Mouse (Mus musculus) stomach, postnatal 0 days (tissue): Measurements from ENCODE around the gene Plcb1. TPM values are rescaled to one million over a fixed set of nuclear protein-coding genes. Genes with fewer than 3 reads are reported as not detected.
A peak's percentile ranks its signal among the peaks of the same experiment; 100 is the strongest.

Source experiments
- ATAC-seq: fragments of 200-750 bp; cut with Nextera tagmentation; 2 replicates; pipeline ENCODE4 v1.8.0; 2017; ENCODE audit not compliant: low FRiP score, low TSS enrichment
- DNase-seq: peaks from one replicate; pipeline ENCODE4 v3.0.0-alpha.2; 2016; ENCODE audit warnings: low spot score
- H3K27ac ChIP-seq: fragments of 300-500 bp; sonication (generic); replicated peaks from 2 replicates; pipeline ENCODE4 v1.5.1; 2014; ENCODE audit warnings: mild to moderate bottlenecking, control low read depth
- H3K27me3 ChIP-seq: fragments of 300-500 bp; sonication (generic); 2 replicates; pipeline ENCODE4 v1.6.1; 2014; ENCODE audit warnings: low read length; ENCODE audit not compliant: control insufficient read depth, insufficient read depth
- H3K36me3 ChIP-seq: fragments of 300-500 bp; sonication (generic); 2 replicates; pipeline ENCODE4 v1.6.1; 2014; ENCODE audit warnings: low read length, mixed read lengths; ENCODE audit not compliant: control insufficient read depth, insufficient read depth
- H3K4me1 ChIP-seq: fragments of 300-500 bp; sonication (generic); replicated peaks from 2 replicates; pipeline ENCODE4 v1.6.1; 2014; ENCODE audit warnings: antibody characterized with exemption; ENCODE audit not compliant: control insufficient read depth, insufficient read depth
- H3K4me2 ChIP-seq: fragments of 300-500 bp; sonication (generic); replicated peaks from 2 replicates; pipeline ENCODE4 v1.6.1; 2014; ENCODE audit warnings: low read depth, mild to moderate bottlenecking, control low read depth, moderate library complexity
- H3K4me3 ChIP-seq: fragments of 300-500 bp; sonication (generic); 2 replicates; pipeline ENCODE4 v1.5.1; 2014; ENCODE audit warnings: low read depth, low read length, control low read depth
- H3K9ac ChIP-seq: fragments of 300-500 bp; sonication (generic); 2 replicates; pipeline ENCODE4 v1.6.1; 2014; ENCODE audit warnings: mild to moderate bottlenecking, low read length, control low read depth, mixed read lengths
- H3K9me3 ChIP-seq: fragments of 300-500 bp; sonication (generic); 2 replicates; pipeline ENCODE4 v1.6.1; 2016; ENCODE audit warnings: low read length; ENCODE audit not compliant: control insufficient read depth
- CTCF ChIP-seq: IDR thresholded peaks from 2 replicates; pipeline ENCODE4 v1.5.1; 2016; ENCODE audit warnings: antibody characterized with exemption, low read depth, mild to moderate bottlenecking, moderate library complexity
- EP300 ChIP-seq: optimal IDR thresholded peaks from 2 replicates; pipeline ENCODE3; 2016; ENCODE audit warnings: antibody characterized with exemption
- WGBS: fragments of 180-500 bp; shearing (Covaris S2); extraction: QIAGEN DNeasy Blood & Tissue Kit; methylation state at CpG from one replicate; pipeline ENCODE4 v1.1.7; 2014; 5-methylcytosine and 5-hydroxymethylcytosine counted together
- polyA plus RNA-seq: library from polyadenylated mRNA; unstranded; fragments of >200 nt; fragmentation: Nextera tagmentation; extraction: Ambion mirVana; gene quantifications from 2 replicates; pipeline ENCODE4 v1.2.1, GENCODE M21; 2015

Plcb1 gene
- polyA plus RNA-seq, 1 experiment from 2014 or later, result 7.0 TPM

GRCm38 (mm10) chr2:135396375-135396774 lies 610.5 kb downstream of the Plcb1 start:
- Histone ChIP-seq H3K4me3 (no peak overlapping the region), H3K9me3 (no peaks in the 10 kb centered on the region), H3K9ac (no peak overlapping the region), H3K36me3 (no peaks in the 10 kb centered on the region), H3K27me3 (no peaks in the 10 kb centered on the region), H3K27ac (no peak overlapping the region), H3K4me2 (no peak overlapping the region), H3K4me1 (no peaks in the 10 kb centered on the region)
- 76% methylated on average over 3 of the region's 3 CpGs for WGBS
- DNase-seq, result no peak
- TF ChIP-seq CTCF (no peak), EP300 (no peak)
- ATAC-seq, result no peak

GRCm38 (mm10) chr2:135397970-135398369 lies 612.1 kb downstream of the Plcb1 start:
- Histone ChIP-seq H3K4me3 (no peak overlapping the region), H3K27me3 (no peaks in the 10 kb centered on the region), H3K9ac (no peak overlapping the region), H3K27ac (no peak overlapping the region), H3K9me3 (no peaks in the 10 kb centered on the region), H3K36me3 (no peaks in the 10 kb centered on the region), H3K4me1 (no peaks in the 10 kb centered on the region), H3K4me2 (no peak overlapping the region)
- no peak for ATAC-seq
- no peak for TF ChIP-seq EP300
- no peak for DNase-seq
- 75% methylated on average over 2 of the region's 2 CpGs for WGBS

GRCm38 (mm10) chr2:135399760-135400159 lies 613.9 kb downstream of the Plcb1 start:
- Histone ChIP-seq H3K36me3 (no peaks in the 10 kb centered on the region), H3K4me2 (no peak overlapping the region), H3K4me3 (no peak overlapping the region), H3K4me1 (no peaks in the 10 kb centered on the region), H3K27me3 (no peaks in the 10 kb centered on the region), H3K9me3 (no peaks in the 10 kb centered on the region), H3K9ac (no peak overlapping the region), H3K27ac (no peak overlapping the region)
- DNase-seq, result no peak
- WGBS, result 83% methylated on average over 6 of the region's 6 CpGs
- ATAC-seq, result no peak
- TF ChIP-seq EP300 (no peak), CTCF (no peak)

- H3K27ac ChIP-seq, result no peak overlapping the region
- ATAC-seq, result no peak
- TF ChIP-seq CTCF (no peak), EP300 (no peak)
These were observed 617.0 kb downstream of the Plcb1 start for GRCm38 (mm10) chr2:135402916-135403315.

GRCm38 (mm10) chr2:135403344-135403743 lies 617.5 kb downstream of the Plcb1 start:
- no peak for ATAC-seq
- no peaks in the 10 kb centered on the region for H3K27me3 ChIP-seq
- no peak overlapping the region for H3K9ac ChIP-seq
- H3K4me3 ChIP-seq, result no peak overlapping the region
- no peak for DNase-seq
- H3K9me3 ChIP-seq, result no peaks in the 10 kb centered on the region
- no peak for TF ChIP-seq CTCF
- TF ChIP-seq EP300, result no peak
- H3K36me3 ChIP-seq, result no peaks in the 10 kb centered on the region
- no peaks in the 10 kb centered on the region for H3K4me1 ChIP-seq
- 84% methylated on average over 6 of the region's 6 CpGs for WGBS
- no peak overlapping the region for H3K4me2 ChIP-seq
- no peak overlapping the region for H3K27ac ChIP-seq

More at GRCm38 (mm10) chr2:135402916-135403315, 617.0 kb downstream of the Plcb1 start:
- Histone ChIP-seq H3K9ac (no peak overlapping the region), H3K27me3 (no peaks in the 10 kb centered on the region), H3K4me3 (no peak overlapping the region), H3K36me3 (no peaks in the 10 kb centered on the region), H3K4me2 (no peak overlapping the region), H3K4me1 (no peaks in the 10 kb centered on the region), H3K9me3 (no peaks in the 10 kb centered on the region)
- WGBS, result 64% methylated on average over 1 of the region's 1 CpGs
- DNase-seq, result no peak

- Histone ChIP-seq H3K4me3 (no peak overlapping the region), H3K36me3 (no peaks in the 10 kb centered on the region), H3K9ac (no peak overlapping the region), H3K4me1 (no peaks in the 10 kb centered on the region), H3K4me2 (no peak overlapping the region), H3K9me3 (no peaks in the 10 kb centered on the region), H3K27ac (no peak overlapping the region), H3K27me3 (no peaks in the 10 kb centered on the region)
- TF ChIP-seq EP300 (no peak), CTCF (no peak)
- ATAC-seq (peak; percentile 65; the same call in 1 of the 2 replicates), DNase-seq (peak; percentile 25)
- 33% methylated on average over 1 of the region's 1 CpGs for WGBS
These were observed 618.2 kb downstream of the Plcb1 start for GRCm38 (mm10) chr2:135404095-135404494.
